ENCODE assay signal across 11 mouse cellular contexts in genomic region chr1:133070157-133070556, GRCm38 (mm10). TPM values are rescaled to one million over a fixed set of nuclear protein-coding genes. Genes with fewer than 3 reads are reported as not detected.
DNase-seq lines count a peak whose midpoint lies in the region; ATAC-seq and TF ChIP-seq lines count a peak whose summit lies in the region.
"Had no signal": no experiment of that assay in that cellular context is flagged by ENCODE, and none has a peak within 500 bp of the region (broad histone marks: within the 10 kb centered on the region; RNA-seq: fewer than 3 reads in every experiment).

No protein-coding gene starts in this region.

- peaks cover 28% of the 10 kb centered on the region for H3K36me3 ChIP-seq in heart, embryonic 12.5 days
- peaks cover 14% of the 10 kb centered on the region for H3K36me3 ChIP-seq in embryonic facial prominence, embryonic 15.5 days
- H3K36me3 ChIP-seq in limb, embryonic 14.5 days (ENCODE audit: control insufficient read depth, insufficient read depth, low read length) = peaks cover 13% of the 10 kb centered on the region
- H3K36me3 ChIP-seq: G1E; liver, embryonic 13.5 days had no signal

- intact Hi-C loops in gastrocnemius, postnatal 36 days (cut with DNase I) = no loop called here

- TF ChIP-seq POLR2A in limb, embryonic 14.5 days (IDR thresholded peaks at IDR 0.05; ENCODE audit: borderline replicate concordance, extremely low read depth, insufficient read depth, insufficient read length) = no peak

- H3K4me3 ChIP-seq in heart, embryonic 12.5 days = no peak overlapping the region
- no peak overlapping the region for H3K4me3 ChIP-seq in embryonic facial prominence, embryonic 15.5 days (replicated peaks)
- H3K4me3 ChIP-seq in limb, embryonic 14.5 days (replicated peaks; ENCODE audit: low read length) = no peak overlapping the region
- H3K4me3 ChIP-seq: liver, embryonic 13.5 days had no signal

- no peaks in the 10 kb centered on the region for H3K9me3 ChIP-seq in heart, embryonic 12.5 days (replicated peaks)
- H3K9me3 ChIP-seq in embryonic facial prominence, embryonic 15.5 days (replicated peaks) = no peaks in the 10 kb centered on the region
- H3K9me3 ChIP-seq in limb, embryonic 14.5 days (ENCODE audit: control insufficient read depth, low read length) = no peaks in the 10 kb centered on the region
- H3K9me3 ChIP-seq: G1E; liver, embryonic 13.5 days had no signal

- no peak for ATAC-seq in heart, embryonic 12.5 days (ENCODE audit: insufficient number of reproducible peaks, low FRiP score)
- ATAC-seq in embryonic facial prominence, embryonic 15.5 days (ENCODE audit: insufficient number of reproducible peaks, low FRiP score, low TSS enrichment, low read depth) = no peak; the same call in 1 of the 2 replicates
- ATAC-seq in limb, embryonic 14.5 days (ENCODE audit: low FRiP score, low read depth) = peak; percentile 69

- no peak for DNase-seq in heart, adult 9 months (ENCODE audit: low spot score in 2 of 2)
- peak; percentile 19 for DNase-seq in CD4-positive helper T cell, adult 2 months (ENCODE audit: low read depth, low spot score)
- DNase-seq in limb, embryonic 14.5 days (ENCODE audit: low spot score) = peak; percentile 88
- DNase-seq in frontal cortex, postnatal 25 days (ENCODE audit: low spot score in 2 of 2) = no peak
- no peak for DNase-seq in gastrocnemius, postnatal 36 days
- no peak for DNase-seq in retina, embryonic 14.5 days (ENCODE audit: low spot score)
- DNase-seq: liver, embryonic 13.5 days; thymus, postnatal 25 days had no signal

- peaks cover 89% of the 10 kb centered on the region for H3K4me1 ChIP-seq in heart, embryonic 12.5 days (replicated peaks)
- H3K4me1 ChIP-seq in embryonic facial prominence, embryonic 15.5 days = peaks cover 45% of the 10 kb centered on the region
- H3K4me1 ChIP-seq in limb, embryonic 14.5 days (ENCODE audit: control insufficient read depth, insufficient read depth, low read length) = peaks cover 13% of the 10 kb centered on the region

- peak overlapping the region; percentile 61 for H3K4me2 ChIP-seq in heart, embryonic 12.5 days
- H3K4me2 ChIP-seq in embryonic facial prominence, embryonic 15.5 days (replicated peaks) = no peak overlapping the region
- no peak overlapping the region for H3K4me2 ChIP-seq in limb, embryonic 14.5 days (replicated peaks; ENCODE audit: low read depth, low read length, severe bottlenecking)
- H3K4me2 ChIP-seq: liver, embryonic 13.5 days had no signal

- WGBS in heart, embryonic 12.5 days = 35% methylated on average over 5 of the region's 5 CpGs
- 21% methylated on average over 3 of the region's 5 CpGs for WGBS in embryonic facial prominence, embryonic 15.5 days
- WGBS in limb, embryonic 14.5 days = 38% methylated on average over 5 of the region's 5 CpGs

- peak overlapping the region; percentile 97 for H3K27ac ChIP-seq in heart, embryonic 12.5 days (ENCODE audit: poor library complexity, severe bottlenecking)
- peak overlapping the region; percentile 69 for H3K27ac ChIP-seq in embryonic facial prominence, embryonic 15.5 days (replicated peaks)
- H3K27ac ChIP-seq in limb, embryonic 14.5 days (replicated peaks; ENCODE audit: low read depth, low read length) = no peak overlapping the region

- no peak overlapping the region for H3K9ac ChIP-seq in heart, embryonic 12.5 days
- no peak overlapping the region for H3K9ac ChIP-seq in embryonic facial prominence, embryonic 15.5 days
- H3K9ac ChIP-seq in limb, embryonic 14.5 days (ENCODE audit: low read depth, low read length, severe bottlenecking) = no peak overlapping the region
- H3K9ac ChIP-seq: liver, embryonic 13.5 days had no signal

- H3K27me3 ChIP-seq in heart, embryonic 12.5 days (replicated peaks) = no peaks in the 10 kb centered on the region
- H3K27me3 ChIP-seq in embryonic facial prominence, embryonic 15.5 days = no peaks in the 10 kb centered on the region
- no peaks in the 10 kb centered on the region for H3K27me3 ChIP-seq in limb, embryonic 14.5 days (ENCODE audit: control insufficient read depth, insufficient read depth, low read length)
- H3K27me3 ChIP-seq: liver, embryonic 13.5 days had no signal

RNA-seq across cellular contexts. Expression of gene Pik3c2b, which starts 24.7 kb away (rescaled TPM):
- polyA plus RNA-seq in heart, embryonic 12.5 days (2016; fragmentation: Nextera tagmentation; extraction: Ambion mirVana) = 11.5 and 11.7 TPM in 2 replicates
- polyA plus RNA-seq in embryonic facial prominence, embryonic 15.5 days (2015; fragmentation: Nextera tagmentation; extraction: Ambion mirVana) = 6.2 and 8.1 TPM in 2 replicates
- polyA plus RNA-seq in limb, embryonic 14.5 days (2012; rRNA removed) = 10.7 and 13.5 TPM in 2 replicates
- polyA plus RNA-seq in limb, embryonic 14.5 days (2014; fragmentation: Nextera tagmentation; extraction: Ambion mirVana) = 8.1 and 8.4 TPM in 2 replicates
- 10 to 100 TPM in 1 of 2 experiments, 1 to 10 TPM in 1; 9.3 to 11.1 TPM for total RNA-seq in gastrocnemius, postnatal 36 days (2021)
- polyA plus RNA-seq: G1E had no signal

RNA-seq across cellular contexts. Expression of gene Mdm4, which starts 39.8 kb away (rescaled TPM):
- 31.3 and 35.5 TPM in 2 replicates for polyA plus RNA-seq in heart, embryonic 12.5 days (2016; fragmentation: Nextera tagmentation; extraction: Ambion mirVana)
- polyA plus RNA-seq in embryonic facial prominence, embryonic 15.5 days (2015; fragmentation: Nextera tagmentation; extraction: Ambion mirVana) = 33.5 and 42.3 TPM in 2 replicates
- 132 and 144 TPM in 2 replicates for polyA plus RNA-seq in limb, embryonic 14.5 days (2012; rRNA removed)
- polyA plus RNA-seq in limb, embryonic 14.5 days (2014; fragmentation: Nextera tagmentation; extraction: Ambion mirVana) = 45.6 and 50.2 TPM in 2 replicates
- total RNA-seq in gastrocnemius, postnatal 36 days (2021) = 10 to 100 TPM; 22.7 to 28.1 TPM

Comparison
In these comparisons a context has a peak if more than half of its experiments do, and no peak if none do; other contexts are left out.
1. DNase-seq: peak in CD4-positive helper T cell, adult 2 months (single experiment) and limb, embryonic 14.5 days (single experiment); none in heart, adult 9 months (0 of 2), frontal cortex, postnatal 25 days (0 of 2), gastrocnemius, postnatal 36 days (0 of 2) and retina, embryonic 14.5 days (single experiment).